Mouse (Mus musculus): ENCODE data around the gene Cib4.

GRCm38 (mm10) chr5:30485136-30485535 is 60.5 kb downstream of the Cib4 start:
- TF ChIP-seq CTCF (IDR thresholded peaks at IDR 0.05; ENCODE audit: borderline replicate concordance, insufficient read depth, low read length) (no peak), POLR2A (IDR thresholded peaks at IDR 0.05; ENCODE audit: low read depth, low read length) (no peak)
